Mouse (Mus musculus) layer of hippocampus, postnatal 14 days (tissue): Measurements from ENCODE around the gene Tbr1. TPM values are rescaled to one million over a fixed set of nuclear protein-coding genes. Genes with fewer than 3 reads are reported as not detected.

Source experiments
- DNase-seq, 2 experiments: peaks; one replicate each; pipeline ENCODE4 v3.0.0; 2021 to 2022; ENCODE audit warnings: low spot score in 2 of 2, mixed read lengths in 1 of 2
- microRNA-seq, 2 experiments: library from miRNA; unstranded; fragments of <30 nt; microRNA quantifications; one replicate each; pipeline ENCODE4 v1.2.0; 2021
- total RNA-seq, 2 experiments: library from RNA; stranded (reverse); gene quantifications; 2 replicates each; pipeline ENCODE4 v1.2.3; 2021

Tbr1 gene
- total RNA-seq, 2 experiments from 2014 or later, result 29.2 to 31.4 TPM

DNA sequence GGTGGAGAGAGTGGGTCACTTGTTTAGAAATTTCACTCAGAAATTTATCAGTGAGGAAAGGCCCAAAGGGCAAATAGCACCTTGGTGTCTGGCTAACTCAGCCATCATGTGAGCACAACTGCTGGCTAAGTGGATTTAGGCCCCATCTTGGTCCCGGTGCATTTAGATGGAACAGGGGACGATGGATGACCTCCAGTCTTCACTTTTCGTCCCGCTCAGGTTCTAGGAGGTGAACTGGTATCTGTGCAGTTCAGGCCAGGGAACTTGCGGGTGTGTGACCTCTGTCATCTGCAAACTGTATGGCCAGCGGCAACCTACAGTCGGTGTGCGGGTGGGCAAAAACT lies 8.4 kb downstream of the Tbr1 start:
- no peak for DNase-seq

DNA sequence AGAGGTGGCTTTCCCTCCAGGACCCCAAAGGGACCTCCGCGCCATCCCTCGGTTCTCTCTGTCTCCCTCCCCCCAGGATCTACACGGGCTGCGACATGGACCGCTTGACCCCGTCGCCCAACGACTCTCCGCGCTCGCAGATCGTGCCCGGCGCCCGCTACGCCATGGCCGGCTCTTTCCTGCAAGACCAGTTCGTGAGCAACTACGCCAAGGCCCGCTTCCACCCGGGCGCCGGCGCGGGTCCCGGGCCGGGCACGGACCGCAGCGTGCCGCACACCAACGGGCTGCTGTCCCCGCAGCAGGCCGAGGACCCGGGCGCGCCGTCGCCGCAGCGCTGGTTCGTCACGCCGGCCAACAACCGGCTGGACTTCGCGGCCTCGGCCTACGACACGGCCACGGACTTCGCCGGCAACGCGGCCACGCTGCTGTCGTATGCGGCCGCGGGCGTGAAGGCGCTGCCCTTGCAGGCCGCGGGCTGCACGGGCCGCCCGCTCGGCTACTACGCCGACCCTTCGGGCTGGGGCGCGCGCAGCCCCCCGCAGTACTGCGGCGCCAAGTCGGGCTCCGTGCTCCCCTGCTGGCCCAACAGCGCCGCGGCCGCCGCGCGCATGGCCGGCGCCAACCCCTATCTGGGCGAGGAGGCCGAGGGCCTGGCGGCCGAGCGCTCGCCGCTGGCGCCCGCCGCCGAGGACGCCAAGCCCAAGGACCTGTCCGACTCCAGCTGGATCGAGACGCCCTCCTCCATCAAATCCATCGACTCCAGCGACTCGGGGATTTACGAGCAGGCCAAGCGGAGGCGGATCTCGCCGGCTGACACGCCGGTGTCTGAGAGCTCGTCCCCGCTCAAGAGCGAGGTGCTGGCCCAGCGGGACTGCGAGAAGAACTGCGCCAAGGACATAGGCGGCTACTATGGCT lies 9.0 kb downstream of the Tbr1 start:
- DNase-seq, result peak in 1 of 2 experiments; percentile 59

DNA sequence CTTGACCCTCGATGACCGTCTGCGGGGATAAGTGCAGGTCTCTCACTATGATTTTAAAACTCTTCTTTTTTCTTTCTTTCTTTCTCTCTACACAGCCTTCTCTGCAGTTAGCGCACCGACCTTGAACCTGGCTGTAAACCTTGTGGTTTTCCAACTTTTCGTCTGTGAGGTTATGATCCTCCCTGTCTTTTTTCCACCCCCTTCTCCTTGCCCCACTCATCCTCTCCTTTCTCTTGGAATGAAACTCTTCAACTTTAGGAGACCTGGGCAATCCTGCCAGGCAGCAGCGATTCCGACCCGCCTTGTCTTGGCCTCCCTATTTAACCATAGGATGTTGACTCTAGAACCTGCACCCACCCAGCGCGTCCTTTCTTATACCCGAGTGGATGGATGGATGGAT lies 9.8 kb downstream of the Tbr1 start:
- no peak for DNase-seq

DNA sequence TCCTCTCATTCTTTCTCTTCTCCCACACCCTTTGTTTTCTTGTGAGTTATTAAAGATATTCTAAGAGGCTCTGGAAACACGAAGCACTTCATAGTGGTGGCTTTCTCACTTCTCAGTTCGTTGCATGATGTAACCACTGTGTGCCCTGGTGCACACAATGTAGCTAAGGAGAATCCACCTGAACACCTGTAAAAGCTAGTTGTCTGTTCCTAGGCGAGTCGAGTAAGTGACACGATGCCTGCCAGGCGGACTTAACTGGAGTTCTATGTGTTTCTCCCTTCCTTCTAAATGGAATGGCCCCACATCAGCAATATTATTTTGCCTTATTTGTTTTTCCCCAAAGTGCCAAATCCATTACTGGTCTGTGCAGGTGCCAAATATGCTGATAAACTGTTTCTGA lies 10.4 kb downstream of the Tbr1 start:
- DNase-seq, result no peak

DNA sequence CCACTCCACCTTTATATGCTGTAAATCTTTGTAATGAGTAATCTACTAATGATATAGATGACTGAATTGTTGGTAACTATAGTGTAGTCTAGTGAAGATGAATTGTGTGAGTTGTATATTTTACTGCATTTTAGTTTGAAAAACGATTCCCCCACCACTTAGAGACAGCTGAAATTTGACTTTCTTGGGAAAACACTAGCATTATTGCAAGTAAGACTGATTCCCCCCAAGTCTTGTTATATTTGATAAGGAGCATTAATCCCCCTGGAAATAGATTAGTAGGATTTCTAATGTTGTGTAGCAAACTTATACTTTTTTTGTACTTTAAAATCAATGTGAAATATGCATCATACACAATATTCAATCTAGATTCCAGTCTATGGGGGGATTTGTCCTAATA lies 10.8 kb downstream of the Tbr1 start:
- no peak for DNase-seq

- DNase-seq, result peak in 1 of 2 experiments; percentile 58
Measured at GRCm38 (mm10) chr2:61814548-61815473, 12.1 kb downstream of the Tbr1 start.

DNA sequence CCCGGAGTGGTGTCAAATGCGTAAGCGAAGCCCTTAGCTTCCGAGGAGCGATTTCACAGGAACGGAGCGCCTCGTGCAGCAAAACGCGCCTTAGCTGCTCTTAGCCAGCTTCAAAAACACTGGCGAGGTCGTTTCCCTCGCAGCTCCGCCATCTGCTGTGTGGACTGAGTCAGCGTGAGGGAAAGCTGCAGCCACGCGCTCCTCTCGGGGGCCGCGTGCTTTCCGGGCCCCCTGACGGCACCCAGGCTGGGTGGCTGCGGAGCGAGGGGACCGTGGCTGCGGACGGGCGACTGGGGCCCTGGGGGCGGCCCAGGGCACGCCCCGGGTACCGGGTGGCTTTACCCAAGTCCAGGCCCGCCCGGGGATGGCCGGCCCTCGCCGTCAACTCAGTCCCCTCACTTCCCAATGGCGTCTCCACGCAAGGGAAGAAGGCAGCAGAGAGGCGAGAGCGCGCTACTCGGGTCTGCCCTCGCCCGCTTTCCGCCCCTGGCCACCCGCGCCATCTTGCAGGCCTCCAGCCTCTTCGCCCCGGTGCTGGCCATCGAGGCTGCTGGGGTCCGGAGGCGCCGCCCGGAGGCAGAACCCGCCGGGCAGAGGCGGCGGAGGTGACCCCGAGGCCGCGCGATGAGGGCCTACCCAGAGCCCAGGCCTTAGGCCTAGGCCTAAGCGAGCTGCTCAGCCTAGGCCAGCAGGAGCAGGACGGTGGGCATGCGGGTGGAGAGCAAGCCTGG lies 13.0 kb downstream of the Tbr1 start:
- DNase-seq, result peak in 1 of 2 experiments; percentile 55

GRCm38 (mm10) chr2:61818197-61818596 lies 15.5 kb downstream of the Tbr1 start:
- no peak for DNase-seq

GRCm38 (mm10) chr2:61820203-61820602 lies 17.5 kb downstream of the Tbr1 start:
- no peak for DNase-seq

DNA sequence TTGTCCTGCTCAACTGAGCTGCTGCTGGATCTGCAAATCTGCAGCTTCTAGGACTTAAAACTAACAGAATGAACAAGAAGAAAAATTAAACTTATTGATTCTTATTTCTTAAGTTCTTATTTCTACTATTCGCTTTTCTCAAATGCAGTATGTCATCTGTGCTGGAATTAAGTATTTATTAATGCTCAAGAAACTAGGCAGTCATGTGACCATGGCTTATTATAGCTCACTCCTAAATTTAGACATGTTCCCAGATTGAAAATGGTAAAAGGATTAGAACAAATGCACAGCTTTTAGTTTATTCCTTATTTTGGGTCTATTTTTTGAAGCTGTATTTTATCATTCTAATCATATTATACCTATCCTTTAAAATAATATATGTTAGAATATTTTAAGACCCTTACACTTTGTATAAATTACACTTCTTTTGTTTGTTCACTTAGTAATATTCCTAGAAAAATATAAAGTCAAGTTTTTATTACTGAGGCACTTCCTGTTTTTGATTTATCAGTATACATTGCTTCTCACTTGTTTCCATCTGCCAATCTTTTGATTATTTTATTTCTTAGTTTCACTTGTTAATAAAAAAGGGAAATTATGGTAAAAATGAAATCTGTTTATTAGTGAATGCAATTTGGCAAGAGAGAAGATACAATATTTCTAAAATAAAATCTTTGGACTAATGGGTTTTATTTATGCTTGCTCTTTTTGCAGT lies 20.9 kb downstream of the Tbr1 start:
- DNase-seq, result no peak

DNA sequence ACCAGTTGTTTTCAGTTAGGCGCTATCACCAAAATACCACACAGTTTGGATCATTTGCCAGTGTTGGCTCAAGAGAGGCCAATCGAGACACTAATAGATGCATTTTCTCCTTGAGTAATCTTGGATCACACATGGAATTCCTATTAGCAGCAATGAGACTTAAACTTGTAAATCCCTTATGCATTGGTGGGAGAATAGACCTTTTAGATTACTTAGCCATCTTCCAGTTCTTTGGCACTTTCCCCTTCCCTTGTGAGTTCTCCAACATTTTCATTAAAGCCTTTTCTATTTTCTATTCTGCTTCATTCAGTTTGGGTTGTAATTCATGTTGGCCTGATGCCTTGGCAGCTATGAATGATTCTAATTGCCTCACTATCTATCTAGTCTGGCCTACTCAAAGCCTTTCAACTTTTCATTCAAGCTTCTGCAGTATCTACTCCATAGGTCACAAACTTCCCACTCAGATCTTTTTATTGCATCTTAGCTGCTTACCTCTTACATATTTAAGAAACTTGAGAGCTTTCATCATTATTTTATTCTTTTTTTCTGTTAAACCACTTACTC lies 34.6 kb downstream of the Tbr1 start:
- peak in 1 of 2 experiments; percentile 52 for DNase-seq

Small RNA genes lying within 50 kb of the gene (microRNA-seq; reads per million reads assigned to microRNA genes)
- gene Gm22403, result 0 reads per million in 2 experiments

Other genes with a start within 250 kb of the Tbr1 start
- 10 to 100 TPM; 31.8 to 32.6 TPM for gene Tank, start 224.3 kb upstream of the Tbr1 start, total RNA-seq
- gene Psmd14, start 91.2 kb upstream of the Tbr1 start, total RNA-seq, result 100 to 1,000 TPM; 107 to 109 TPM
- 100 to 1,000 TPM; 179 to 181 TPM for gene Slc4a10, start 243.5 kb downstream of the Tbr1 start, total RNA-seq